Comparison of ENCODE assay signal across 18 mouse cellular contexts in the genomic region with DNA sequence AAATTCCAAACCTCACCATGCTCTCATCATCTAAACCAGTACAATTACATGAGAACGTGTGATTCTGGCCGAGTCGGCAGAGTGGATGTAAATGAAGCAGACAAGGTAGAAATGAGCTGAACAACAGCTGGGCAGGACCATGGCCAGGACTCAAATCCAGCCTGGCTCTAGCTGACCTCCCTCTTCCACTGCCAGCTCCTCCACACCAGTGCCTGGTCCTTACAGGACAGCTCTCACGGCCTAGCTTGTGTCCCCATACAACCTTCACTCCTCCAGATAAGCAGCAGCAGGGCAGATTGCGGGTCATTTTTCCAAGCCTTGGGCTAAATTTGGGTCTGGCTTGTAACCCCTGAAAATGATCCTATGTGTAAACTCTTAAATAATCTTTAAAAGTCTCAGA.
DNase-seq lines count a peak whose midpoint lies in the region; ATAC-seq lines count a peak whose summit lies in the region.
"Had no signal": no experiment of that assay in that cellular context is flagged by ENCODE, and none has a peak within 500 bp of the region (broad histone marks: within the 10 kb centered on the region; RNA-seq: fewer than 3 reads in every experiment).

No protein-coding gene starts in this region.

- no peak overlapping the region for H3K4me2 ChIP-seq in neural tube, embryonic 15.5 days
- H3K4me2 ChIP-seq: limb, embryonic 12.5 days; liver, embryonic 15.5 days; midbrain, embryonic 15.5 days had no signal

- no peaks in the 10 kb centered on the region for H3K4me1 ChIP-seq in heart, embryonic 10.5 days
- no peaks in the 10 kb centered on the region for H3K4me1 ChIP-seq in neural tube, embryonic 15.5 days
- H3K4me1 ChIP-seq: hindbrain, embryonic 10.5 days; liver, embryonic 15.5 days; midbrain, embryonic 15.5 days had no signal

- no peaks in the 10 kb centered on the region for H3K27me3 ChIP-seq in heart, embryonic 10.5 days (ENCODE audit: insufficient read depth, poor library complexity, severe bottlenecking)
- H3K27me3 ChIP-seq in neural tube, embryonic 15.5 days (replicated peaks) = no peaks in the 10 kb centered on the region
- H3K27me3 ChIP-seq: CH12.LX; limb, embryonic 12.5 days; liver, embryonic 15.5 days; midbrain, embryonic 15.5 days had no signal

- 67% methylated on average over 5 of the region's 5 CpGs for WGBS in heart, embryonic 10.5 days
- WGBS in neural tube, embryonic 15.5 days = 88% methylated on average over 5 of the region's 5 CpGs

- ATAC-seq in neural tube, embryonic 15.5 days (ENCODE audit: low FRiP score) = no peak
- ATAC-seq: lung, postnatal 0 days; midbrain, embryonic 15.5 days had no signal

- no peaks in the 10 kb centered on the region for H3K9me3 ChIP-seq in heart, embryonic 10.5 days
- H3K9me3 ChIP-seq in neural tube, embryonic 15.5 days (replicated peaks) = no peaks in the 10 kb centered on the region
- H3K9me3 ChIP-seq: hindbrain, embryonic 10.5 days; limb, embryonic 12.5 days; liver, embryonic 15.5 days; midbrain, embryonic 15.5 days had no signal

- H3K4me3 ChIP-seq in heart, embryonic 10.5 days = no peak overlapping the region
- H3K4me3 ChIP-seq in neural tube, embryonic 15.5 days (replicated peaks) = no peak overlapping the region
- H3K4me3 ChIP-seq: hindbrain, embryonic 10.5 days; left cerebral cortex, adult 2 months; limb, embryonic 12.5 days; liver, embryonic 15.5 days; midbrain, embryonic 15.5 days had no signal

- H3K27ac ChIP-seq in heart, embryonic 10.5 days = no peak overlapping the region
- no peak overlapping the region for H3K27ac ChIP-seq in neural tube, embryonic 15.5 days (replicated peaks)
- H3K27ac ChIP-seq: hindbrain, embryonic 10.5 days; left cerebral cortex, adult 2 months; limb, embryonic 12.5 days; liver, embryonic 15.5 days; midbrain, embryonic 15.5 days had no signal

- H3K36me3 ChIP-seq in heart, embryonic 10.5 days = no peaks in the 10 kb centered on the region
- no peaks in the 10 kb centered on the region for H3K36me3 ChIP-seq in neural tube, embryonic 15.5 days
- H3K36me3 ChIP-seq: hindbrain, embryonic 10.5 days; limb, embryonic 12.5 days; liver, embryonic 15.5 days; midbrain, embryonic 15.5 days had no signal

- intact Hi-C loops in heart, postnatal 36 days (cut with DNase I) = loop anchor here (5.0 to 10.0 kb wide), 3 partner anchors 189 to 799 kb away; no protein-coding TSS in a partner anchor

- DNase-seq in heart, adult 11 months = peak; percentile 91
- no peak for DNase-seq in heart, embryonic 10.5 days (ENCODE audit: low spot score)
- peak; percentile 67 for DNase-seq in adipocyte (ENCODE audit: low spot score)
- DNase-seq in gastrocnemius, adult 18-20 months (ENCODE audit: low spot score) = peak; percentile 54
- peak; percentile 9 to 17 for DNase-seq in heart, postnatal 36 days
- DNase-seq in kidney, postnatal 10 days = no peak
- DNase-seq: adrenal gland, adult 2 months; cerebellum, adult 11-12 months; kidney, adult 18-20 months; thymus, postnatal 14 days had no signal

- H3K9ac ChIP-seq in neural tube, embryonic 15.5 days (replicated peaks) = no peak overlapping the region
- H3K9ac ChIP-seq: limb, embryonic 12.5 days; liver, embryonic 15.5 days; midbrain, embryonic 15.5 days had no signal

Comparison
In these comparisons a context has a peak if more than half of its experiments do, and no peak if none do; other contexts are left out.
1. DNase-seq: peak in heart, adult 11 months (single experiment), adipocyte (single experiment), gastrocnemius, adult 18-20 months (single experiment) and heart, postnatal 36 days (2 of 2); none in heart, embryonic 10.5 days (single experiment) and kidney, postnatal 10 days (single experiment).